Mouse (Mus musculus) inflammation-experienced regulatory T-cells, adult 16 weeks (primary cell): ENCODE data around the gene Ccdc160. TPM values are rescaled to one million over a fixed set of nuclear protein-coding genes. Genes with fewer than 3 reads are reported as not detected.

Source experiments
- polyA plus RNA-seq: library from polyadenylated mRNA; unstranded; fragments of 100-300 nt; shearing (Covaris generic); gene quantifications from one replicate; pipeline ENCODE4 v1.2.1, GENCODE M21; 2017

The Ccdc160 gene
- polyA plus RNA-seq = not detected

GRCm38 (mm10) chrX:52790980-52791593 lies at the start of gene Ccdc160:
Ccdc160 (plus strand) TSS chrX:52791200.

Other genes with a start within 250 kb of the Ccdc160 start
- gene Gpc3, start 177.2 kb upstream of the Ccdc160 start, polyA plus RNA-seq = not detected
- gene Phf6, start 121.1 kb downstream of the Ccdc160 start, polyA plus RNA-seq = 62.1 TPM
- 252 TPM for gene Hprt, start 196.9 kb downstream of the Ccdc160 start, polyA plus RNA-seq